Mouse (Mus musculus): ENCODE measurements around the gene Znrf3. TPM values are rescaled to one million over a fixed set of nuclear protein-coding genes. Genes with fewer than 3 reads are reported as not detected.

The Znrf3 gene
- total RNA-seq, 2 experiments from 2014 or later: 18.3 to 22.5 TPM

- DNase-seq (ENCODE audit: low spot score in 2 of 2): no peak
Observed at GRCm38 (mm10) chr11:5324296-5324695, 120.4 kb downstream of the Znrf3 start.

GRCm38 (mm10) chr11:5321687-5322086 is 123.0 kb downstream of the Znrf3 start:
- DNase-seq (ENCODE audit: low spot score in 2 of 2): no peak

- no peak for DNase-seq (ENCODE audit: low spot score in 2 of 2)
Observed at GRCm38 (mm10) chr11:5318976-5319375, 125.7 kb downstream of the Znrf3 start.

GRCm38 (mm10) chr11:5318035-5318775 is 126.4 kb downstream of the Znrf3 start:
- no peak for DNase-seq (ENCODE audit: low spot score in 2 of 2)

- DNase-seq (ENCODE audit: low spot score in 2 of 2): peak; percentile 46 to 56
Observed at GRCm38 (mm10) chr11:5314796-5315195, 129.9 kb downstream of the Znrf3 start.

GRCm38 (mm10) chr11:5314330-5314741 is 130.3 kb downstream of the Znrf3 start:
- DNase-seq (ENCODE audit: low spot score in 2 of 2): no peak

- no peak for DNase-seq (ENCODE audit: low spot score in 2 of 2)
Observed at GRCm38 (mm10) chr11:5307024-5307905, 137.4 kb downstream of the Znrf3 start.

GRCm38 (mm10) chr11:5306017-5306416 is 138.6 kb downstream of the Znrf3 start:
- DNase-seq (ENCODE audit: low spot score in 2 of 2): no peak

- no peak for DNase-seq (ENCODE audit: low spot score in 2 of 2)
Observed at GRCm38 (mm10) chr11:5304526-5304925, 140.1 kb downstream of the Znrf3 start.

GRCm38 (mm10) chr11:5298007-5298372 is 146.7 kb downstream of the Znrf3 start:
- DNase-seq (ENCODE audit: low spot score in 2 of 2): no peak

- DNase-seq (ENCODE audit: low spot score in 2 of 2): peak in 1 of 2 experiments; percentile 57
Observed at GRCm38 (mm10) chr11:5297148-5298006, 147.3 kb downstream of the Znrf3 start.

- no peak for DNase-seq (ENCODE audit: low spot score in 2 of 2)
Observed at GRCm38 (mm10) chr11:5296576-5297115, 148.0 kb downstream of the Znrf3 start.

- no peak for DNase-seq (ENCODE audit: low spot score in 2 of 2)
Observed at GRCm38 (mm10) chr11:5294805-5295204, 149.8 kb downstream of the Znrf3 start.

- DNase-seq (ENCODE audit: low spot score in 2 of 2): peak; percentile 66 to 71
Observed at GRCm38 (mm10) chr11:5290691-5291090, 154.0 kb downstream of the Znrf3 start.

- no peak for DNase-seq (ENCODE audit: low spot score in 2 of 2)
Observed at GRCm38 (mm10) chr11:5289826-5290580, 154.6 kb downstream of the Znrf3 start.

GRCm38 (mm10) chr11:5283987-5284386 is 160.7 kb downstream of the Znrf3 start:
- DNase-seq (ENCODE audit: low spot score in 2 of 2): no peak

GRCm38 (mm10) chr11:5280932-5281331 is 163.7 kb downstream of the Znrf3 start:
- no peak for DNase-seq (ENCODE audit: low spot score in 2 of 2)

GRCm38 (mm10) chr11:5278463-5278862 is 166.2 kb downstream of the Znrf3 start:
- DNase-seq (ENCODE audit: low spot score in 2 of 2): no peak

GRCm38 (mm10) chr11:5277307-5277971 is 167.2 kb downstream of the Znrf3 start:
- DNase-seq (ENCODE audit: low spot score in 2 of 2): no peak

- no peak for DNase-seq (ENCODE audit: low spot score in 2 of 2)
Observed at GRCm38 (mm10) chr11:5275216-5275615, 169.4 kb downstream of the Znrf3 start.
